Comparison of ENCODE assay signal across 11 mouse cellular contexts in the genomic region with DNA sequence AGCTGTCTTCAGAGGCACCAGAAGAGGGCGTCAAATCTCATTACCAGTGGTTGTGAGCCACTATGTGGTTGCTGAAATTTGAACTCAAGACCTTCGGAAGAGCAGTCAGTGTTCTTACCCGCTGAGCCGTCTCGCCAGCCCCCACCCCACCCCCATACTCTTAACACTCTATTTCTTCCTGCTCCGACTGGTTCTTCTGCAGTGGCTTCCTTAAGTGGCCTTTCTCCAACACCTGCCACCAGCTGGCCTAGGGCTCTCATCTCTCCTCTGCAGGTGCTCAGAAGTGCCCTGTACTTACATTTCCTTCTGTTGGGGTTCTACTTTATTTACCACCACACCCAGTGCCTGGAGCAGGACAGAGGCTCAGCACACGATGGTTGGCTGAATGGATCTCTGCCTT. TPM values are rescaled to one million over a fixed set of nuclear protein-coding genes. Genes with fewer than 3 reads are reported as not detected.
DNase-seq lines count a peak whose midpoint lies in the region; ATAC-seq and TF ChIP-seq lines count a peak whose summit lies in the region.
"Had no signal": no experiment of that assay in that cellular context is flagged by ENCODE, and none has a peak within 500 bp of the region (broad histone marks: within the 10 kb centered on the region; RNA-seq: fewer than 3 reads in every experiment).

No protein-coding gene starts in this region.

- peaks cover 10% of the 10 kb centered on the region; the same call in 1 of the 2 replicates for H3K4me1 ChIP-seq in kidney, postnatal 0 days (replicated peaks; ENCODE audit: insufficient read depth, low read length)
- H3K4me1 ChIP-seq in kidney, adult 2 months (ENCODE audit: control insufficient read depth, insufficient read depth, low read length), result peaks cover 5% of the 10 kb centered on the region; the same call in 1 of the 2 replicates
- peaks cover 14% of the 10 kb centered on the region for H3K4me1 ChIP-seq in bone marrow macrophage, adult 2 months (ENCODE audit: control insufficient read depth, insufficient read depth, low read length)
- no peaks in the 10 kb centered on the region for H3K4me1 ChIP-seq in hindbrain, postnatal 0 days (ENCODE audit: insufficient read depth, low read length)

- H3K79me2 ChIP-seq in macrophage (ENCODE audit: inconsistent target), result no peaks in the 10 kb centered on the region

- TF ChIP-seq POLR2A in kidney, adult 2 months (IDR thresholded peaks at IDR 0.05; ENCODE audit: low read depth, low read length), result no peak
- TF ChIP-seq POLR2A in bone marrow macrophage, adult 2 months (IDR thresholded peaks at IDR 0.05; ENCODE audit: borderline replicate concordance, low read depth, low read length), result no peak

- no peaks in the 10 kb centered on the region for H3K27me3 ChIP-seq in kidney, postnatal 0 days (ENCODE audit: insufficient read depth, low read length)
- no peaks in the 10 kb centered on the region for H3K27me3 ChIP-seq in kidney, adult 2 months (replicated peaks; ENCODE audit: control insufficient read depth, insufficient read depth, low read length)
- H3K27me3 ChIP-seq in hindbrain, postnatal 0 days (ENCODE audit: insufficient read depth, low read length), result no peaks in the 10 kb centered on the region
- H3K27me3 ChIP-seq: neural tube, embryonic 13.5 days had no signal

- no peaks in the 10 kb centered on the region; the same call in 1 of the 2 replicates for H3K36me3 ChIP-seq in kidney, postnatal 0 days (ENCODE audit: insufficient read depth, low read length)
- peaks cover 5% of the 10 kb centered on the region; the same call in 1 of the 2 replicates for H3K36me3 ChIP-seq in kidney, adult 2 months (ENCODE audit: control insufficient read depth, insufficient read depth, low read length)
- peaks cover 19% of the 10 kb centered on the region for H3K36me3 ChIP-seq in macrophage (ENCODE audit: inconsistent target)
- H3K36me3 ChIP-seq in hindbrain, postnatal 0 days (ENCODE audit: insufficient read depth, low read length), result no peaks in the 10 kb centered on the region

- ATAC-seq in kidney, postnatal 0 days (replicated peaks; ENCODE audit: low FRiP score, low read depth), result no peak
- no peak for ATAC-seq in hindbrain, postnatal 0 days

- H3K27ac ChIP-seq in kidney, postnatal 0 days, result no peak overlapping the region
- no peak overlapping the region for H3K27ac ChIP-seq in kidney, adult 2 months (ENCODE audit: insufficient read depth, low read depth, low read length)
- 0 out of 2 replicates have a peak overlapping the region, but pooled peaks have one; percentile 35 for H3K27ac ChIP-seq in bone marrow macrophage, adult 2 months (ENCODE audit: insufficient read depth, low read depth, low read length)
- peak overlapping the region; percentile 65; the same call in 1 of the 2 replicates for H3K27ac ChIP-seq in macrophage
- H3K27ac ChIP-seq in hindbrain, postnatal 0 days, result no peak overlapping the region
- H3K27ac ChIP-seq: limb, embryonic 10.5 days; neural tube, embryonic 13.5 days had no signal

- no peaks in the 10 kb centered on the region for H3K9me3 ChIP-seq in kidney, postnatal 0 days (replicated peaks; ENCODE audit: low read length)
- no peaks in the 10 kb centered on the region for H3K9me3 ChIP-seq in hindbrain, postnatal 0 days (ENCODE audit: low read length)
- H3K9me3 ChIP-seq: limb, embryonic 10.5 days; neural tube, embryonic 13.5 days had no signal

- no peak overlapping the region for H3K4me2 ChIP-seq in kidney, postnatal 0 days (ENCODE audit: low read length)
- H3K4me2 ChIP-seq in hindbrain, postnatal 0 days (ENCODE audit: low read depth, low read length), result no peak overlapping the region
- H3K4me2 ChIP-seq: neural tube, embryonic 13.5 days had no signal

- 60% methylated on average over 7 of the region's 7 CpGs for WGBS in kidney, postnatal 0 days
- WGBS in kidney, adult 2 months, result 57% methylated on average over 7 of the region's 7 CpGs
- 49% methylated on average over 7 of the region's 7 CpGs for WGBS in macrophage (ENCODE audit: missing documents)
- WGBS in hindbrain, postnatal 0 days, result 81% methylated on average over 7 of the region's 7 CpGs

- DNase-seq in kidney, postnatal 0 days (ENCODE audit: low spot score), result no peak
- no peak for DNase-seq in kidney, adult 2 months
- peak; percentile 30 to 31 for DNase-seq in B cell, adult 2 months
- DNase-seq in spleen, postnatal 10 days (ENCODE audit: low spot score in 2 of 2), result no peak
- no peak for DNase-seq in hindbrain, postnatal 0 days (ENCODE audit: low spot score)
- DNase-seq: layer of hippocampus, postnatal 36 days; retina, postnatal 1 day had no signal

- TF ChIP-seq CTCF in kidney, postnatal 0 days (IDR thresholded peaks at IDR 0.05; ENCODE audit: low read depth), result peak; percentile 25; the same call in 1 of the 2 replicates
- TF ChIP-seq CTCF in kidney, adult 2 months (conservative IDR thresholded peaks at IDR 0.05; ENCODE audit: insufficient read depth, insufficient read length, low read depth, low read length), result no peak
- TF ChIP-seq CTCF in bone marrow macrophage, adult 2 months (IDR thresholded peaks at IDR 0.05; ENCODE audit: low read depth, low read length), result no peak
- TF ChIP-seq CTCF in hindbrain, postnatal 0 days (IDR thresholded peaks at IDR 0.05; ENCODE audit: low read depth), result no peak

- no peak overlapping the region for H3K9ac ChIP-seq in kidney, postnatal 0 days (ENCODE audit: low read depth, low read length)
- no peak overlapping the region for H3K9ac ChIP-seq in hindbrain, postnatal 0 days (replicated peaks; ENCODE audit: low read length)
- H3K9ac ChIP-seq: neural tube, embryonic 13.5 days had no signal

- no peak overlapping the region for H3K4me3 ChIP-seq in kidney, postnatal 0 days (replicated peaks; ENCODE audit: low read depth, low read length)
- no peak overlapping the region for H3K4me3 ChIP-seq in kidney, adult 2 months (ENCODE audit: insufficient read depth, low read depth, low read length)
- no peak overlapping the region for H3K4me3 ChIP-seq in bone marrow macrophage, adult 2 months (ENCODE audit: insufficient read depth, low read length)
- H3K4me3 ChIP-seq in macrophage (ENCODE audit: inconsistent target), result no peak overlapping the region
- no peak overlapping the region for H3K4me3 ChIP-seq in hindbrain, postnatal 0 days (ENCODE audit: low read length)
- H3K4me3 ChIP-seq: limb, embryonic 10.5 days; neural tube, embryonic 13.5 days had no signal

RNA-seq across cellular contexts. Expression of a gene that starts 14.2 kb away (rescaled TPM):
- 29.9 and 30.1 TPM in 2 replicates for polyA plus RNA-seq in kidney, postnatal 0 days (2015; fragmentation: Nextera tagmentation; extraction: Ambion mirVana)
- polyA plus RNA-seq in kidney, adult 2 months (2012; rRNA removed), result 9.5 and 11.9 TPM in 2 replicates
- 20.9 and 21.5 TPM in 2 replicates for polyA plus RNA-seq in bone marrow macrophage, adult 2 months (2012; ENCODE audit: insufficient read depth, insufficient read length, missing spikeins)
- 10 to 100 TPM in 9 of 26 experiments, 1 to 10 TPM in 17; 2.5 to 17.9 (median 7.4) TPM for total RNA-seq in macrophage (2018; cell fraction: chromatin; rRNA removed)
- total RNA-seq in macrophage (2018; cell fraction: cytosol; rRNA removed), result 10 to 100 TPM; 12.2 to 27.6 (median 18.7) TPM
- total RNA-seq in macrophage (2018; cell fraction: nucleus; rRNA removed), result 10 to 100 TPM in 8 of 26 experiments, 1 to 10 TPM in 18; 3.0 to 18.4 (median 7.1) TPM
- 22.4 to 25.3 TPM (median 25.0 TPM) in 3 replicates for polyA plus RNA-seq in macrophage (2018)
- total RNA-seq in hindbrain, postnatal 0 days (2014; rRNA removed), result 26.1 and 33.1 TPM in 2 replicates
- polyA plus RNA-seq in hindbrain, postnatal 0 days (2015; fragmentation: Nextera tagmentation; extraction: Ambion mirVana), result 47.7 and 47.9 TPM in 2 replicates

RNA-seq across cellular contexts. Expression of a gene that starts 19.6 kb away (rescaled TPM):
- 2.8 and 3.1 TPM in 2 replicates for polyA plus RNA-seq in kidney, postnatal 0 days (2015; fragmentation: Nextera tagmentation; extraction: Ambion mirVana)
- 3.6 and 4.0 TPM in 2 replicates for polyA plus RNA-seq in kidney, adult 2 months (2012; rRNA removed)
- 1.9 and 2.5 TPM in 2 replicates for polyA plus RNA-seq in bone marrow macrophage, adult 2 months (2012; ENCODE audit: insufficient read depth, insufficient read length, missing spikeins)
- 1 to 10 TPM in 15 of 26 experiments, under 1 TPM in 11; 0.21 to 8.1 (median 1.5) TPM for total RNA-seq in macrophage (2018; cell fraction: chromatin; rRNA removed)
- total RNA-seq in macrophage (2018; cell fraction: cytosol; rRNA removed), result 1 to 10 TPM in 23 of 26 experiments, under 1 TPM in 3; 0.48 to 5.9 (median 3.3) TPM
- total RNA-seq in macrophage (2018; cell fraction: nucleus; rRNA removed), result 1 to 10 TPM in 18 of 26 experiments, under 1 TPM in 8; 0.36 to 7.6 (median 1.3) TPM
- 1.7 to 3.6 TPM (median 2.4 TPM) in 3 replicates for polyA plus RNA-seq in macrophage (2018)
- 10.4 and 11.2 TPM in 2 replicates for total RNA-seq in hindbrain, postnatal 0 days (2014; rRNA removed)
- polyA plus RNA-seq in hindbrain, postnatal 0 days (2015; fragmentation: Nextera tagmentation; extraction: Ambion mirVana), result 3.3 and 4.5 TPM in 2 replicates

RNA-seq across cellular contexts. Expression of a gene that starts 31.9 kb away (rescaled TPM):
- 25.6 and 26.0 TPM in 2 replicates for polyA plus RNA-seq in kidney, postnatal 0 days (2015; fragmentation: Nextera tagmentation; extraction: Ambion mirVana)
- polyA plus RNA-seq in kidney, adult 2 months (2012; rRNA removed), result 0.03 and 0.05 TPM in 2 replicates
- 11.8 and 17.6 TPM in 2 replicates for polyA plus RNA-seq in bone marrow macrophage, adult 2 months (2012; ENCODE audit: insufficient read depth, insufficient read length, missing spikeins)
- 10 to 100 TPM in 8 of 26 experiments, 1 to 10 TPM in 17, under 1 TPM in 1; 0.62 to 31.1 (median 4.8) TPM for total RNA-seq in macrophage (2018; cell fraction: chromatin; rRNA removed)
- total RNA-seq in macrophage (2018; cell fraction: cytosol; rRNA removed), result 1 to 10 TPM in 14 of 26 experiments, under 1 TPM in 12; 0.35 to 3.9 (median 1.1) TPM
- 10 to 100 TPM in 1 of 26 experiments, 1 to 10 TPM in 23, under 1 TPM in 2; 0.81 to 16.5 (median 2.5) TPM for total RNA-seq in macrophage (2018; cell fraction: nucleus; rRNA removed)
- 0.27 to 2.3 TPM (median 1.2 TPM) in 3 replicates for polyA plus RNA-seq in macrophage (2018)
- 3.0 and 3.7 TPM in 2 replicates for total RNA-seq in hindbrain, postnatal 0 days (2014; rRNA removed)
- polyA plus RNA-seq in hindbrain, postnatal 0 days (2015; fragmentation: Nextera tagmentation; extraction: Ambion mirVana), result 10.0 and 14.3 TPM in 2 replicates

Comparison
In these comparisons a context has a peak if more than half of its experiments do, and no peak if none do; other contexts are left out.
1. DNase-seq: peak in B cell, adult 2 months (2 of 2); none in kidney, postnatal 0 days (single experiment), kidney, adult 2 months (single experiment), spleen, postnatal 10 days (0 of 2) and hindbrain, postnatal 0 days (single experiment).
2. H3K27ac ChIP-seq: peak in bone marrow macrophage, adult 2 months (single experiment) and macrophage (single experiment); none in kidney, postnatal 0 days (single experiment), kidney, adult 2 months (single experiment) and hindbrain, postnatal 0 days (single experiment).